Mouse (Mus musculus): Measurements from ENCODE around the gene Rmdn3.

DNA sequence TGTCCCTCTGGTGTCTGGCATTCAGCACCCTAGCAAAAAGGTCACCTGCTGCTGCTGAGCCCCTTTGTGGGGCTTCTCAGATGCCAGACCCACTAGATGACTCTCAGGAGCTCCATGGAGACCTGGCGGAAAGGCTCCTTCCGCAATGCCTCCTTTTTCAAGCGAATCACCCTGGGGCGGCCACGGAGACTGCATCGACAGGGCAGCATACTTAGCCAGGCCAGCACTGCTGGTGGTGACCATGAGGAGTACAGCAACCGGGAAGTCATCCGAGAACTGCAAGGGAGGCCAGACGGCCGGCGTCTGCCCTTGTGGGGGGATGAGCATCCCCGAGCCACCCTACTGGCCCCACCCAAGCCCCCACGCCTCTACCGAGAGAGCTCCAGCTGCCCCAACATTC lies 18.0 kb upstream of the Rmdn3 start:
- no peak for TF ChIP-seq CTCF (IDR thresholded peaks at IDR 0.05 in 2 of 3, conservative IDR thresholded peaks at IDR 0.05 in 1 of 3; ENCODE audit: control insufficient read depth in 1 of 3, insufficient read depth in 1 of 3, low read depth in 2 of 3, low read length in 3 of 3, poor library complexity in 1 of 3, severe bottlenecking in 1 of 3)
- TF ChIP-seq RCOR1 (IDR thresholded peaks at IDR 0.05; ENCODE audit: low read depth, low read length) = no peak

Measured in MEL (cell line).